Mouse (Mus musculus) adrenal gland, adult (tissue): ENCODE results near the gene Kif26b.

ENCODE experiments used
- DNase-seq, 2 experiments: peaks; one replicate each; pipeline ENCODE4 v3.0.0; 2022 to 2023; ENCODE audit warnings: low spot score in 1 of 2; ENCODE audit not compliant: inconsistent age in 2 of 2

Kif26b gene

DNA sequence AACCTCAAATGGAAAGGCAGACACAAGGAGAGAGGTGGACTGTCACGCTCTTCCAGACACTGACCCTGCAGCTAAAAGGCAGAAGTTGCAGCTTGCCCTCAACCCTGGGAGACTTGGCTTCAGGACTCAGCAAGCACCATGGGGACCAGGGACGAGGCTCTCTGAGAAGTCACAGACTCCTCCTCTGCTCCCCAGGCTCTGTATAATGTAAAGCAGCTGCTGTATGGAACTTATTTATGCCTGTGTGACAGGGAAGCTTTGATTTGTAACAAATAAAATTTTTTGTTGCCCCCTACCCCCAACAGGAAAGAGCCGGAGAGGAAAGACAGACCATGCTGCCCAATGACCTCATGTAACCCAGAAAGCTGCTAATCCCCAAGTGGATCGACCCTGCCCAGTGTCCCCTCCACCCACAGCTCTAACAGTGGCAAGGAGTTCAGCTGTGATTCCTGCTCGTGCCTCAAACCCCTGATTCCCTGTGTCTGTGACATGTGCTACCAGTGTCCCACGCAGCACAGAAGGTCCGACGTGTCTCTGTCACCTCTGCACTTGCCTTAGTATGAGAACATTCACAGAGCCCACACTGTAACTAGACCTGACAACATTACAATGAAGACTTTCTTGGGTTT lies 449.8 kb downstream of the Kif26b start:
- DNase-seq: no peak

DNA sequence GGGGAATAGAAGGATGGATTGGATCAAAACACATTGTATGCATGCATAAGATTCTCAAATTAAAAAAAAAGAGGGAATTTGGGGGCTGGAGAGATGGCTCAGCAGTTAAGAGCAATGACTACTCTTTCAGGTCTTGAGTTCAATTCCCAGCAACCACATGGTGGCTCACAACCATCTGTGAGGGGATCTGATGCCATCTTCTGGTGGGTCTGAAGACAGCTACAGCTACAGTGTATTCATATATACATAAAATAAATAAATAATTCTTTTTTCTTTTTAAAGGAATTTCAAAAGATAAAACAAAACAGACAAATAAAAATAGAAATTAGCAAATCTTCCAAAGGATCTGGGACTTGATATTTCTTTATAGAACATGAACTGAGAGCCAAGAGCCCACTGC lies 451.3 kb downstream of the Kif26b start:
- DNase-seq: no peak

DNA sequence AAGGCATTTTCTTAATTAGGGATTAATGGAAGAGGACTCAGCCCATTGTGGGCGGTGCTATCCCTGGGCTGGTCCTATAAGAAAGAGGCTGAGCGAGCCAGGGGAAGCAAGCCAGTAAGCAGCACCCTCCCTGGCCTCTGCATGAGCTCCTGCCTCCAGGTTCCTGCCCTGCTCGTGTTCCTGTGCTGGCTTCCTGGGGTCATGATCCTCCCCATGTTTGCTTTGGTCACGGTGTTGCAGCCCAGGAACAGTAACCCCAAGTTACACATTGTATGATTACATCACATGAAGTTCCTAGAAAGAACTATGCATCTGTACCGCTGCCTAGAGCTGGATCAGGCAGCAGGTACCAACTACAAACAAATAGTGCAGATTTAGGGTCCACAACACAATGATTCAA lies 452.7 kb downstream of the Kif26b start:
- DNase-seq: no peak

DNA sequence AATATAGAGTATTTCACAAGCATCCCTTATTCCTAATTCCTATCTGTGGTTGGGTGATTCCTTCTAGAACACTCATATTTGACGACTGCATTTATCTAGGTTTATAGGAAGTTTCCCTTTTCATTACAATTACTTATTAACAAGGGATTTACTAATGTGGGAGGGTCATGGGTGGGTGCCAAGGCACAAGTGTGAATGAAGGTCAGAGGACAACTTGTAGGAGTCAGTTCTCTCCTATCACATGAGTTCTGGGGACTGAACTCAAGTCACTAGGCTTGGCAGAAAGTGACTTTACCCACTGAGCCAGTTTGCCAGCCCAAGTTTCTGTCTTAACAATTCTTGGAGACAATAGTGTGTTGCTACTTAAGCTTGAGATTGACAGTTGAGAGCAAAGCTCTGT lies 459.3 kb downstream of the Kif26b start:
- no peak for DNase-seq
